Mouse (Mus musculus) heart, adult 2 months (tissue): ENCODE results near the gene Spred1.

Experiments used
- CTCF ChIP-seq: fragments of 200-600 bp; IDR thresholded peaks from 2 replicates; pipeline ENCODE4 v1.8.1; 2022; ENCODE audit warnings: antibody characterized with exemption, mild to moderate bottlenecking, moderate library complexity
- EP300 ChIP-seq: fragments of 200-500 bp; IDR thresholded peaks from 2 replicates; pipeline ENCODE4 v1.6.1; 2011; ENCODE audit warnings: low read depth, low read length, control low read depth; ENCODE audit not compliant: insufficient read depth
- POLR2A ChIP-seq: fragments of 200-500 bp; IDR thresholded peaks from 2 replicates; pipeline ENCODE4 v1.6.1; 2011; ENCODE audit warnings: mild to moderate bottlenecking, low read depth, low read length, control low read depth; ENCODE audit not compliant: insufficient read depth

DNA sequence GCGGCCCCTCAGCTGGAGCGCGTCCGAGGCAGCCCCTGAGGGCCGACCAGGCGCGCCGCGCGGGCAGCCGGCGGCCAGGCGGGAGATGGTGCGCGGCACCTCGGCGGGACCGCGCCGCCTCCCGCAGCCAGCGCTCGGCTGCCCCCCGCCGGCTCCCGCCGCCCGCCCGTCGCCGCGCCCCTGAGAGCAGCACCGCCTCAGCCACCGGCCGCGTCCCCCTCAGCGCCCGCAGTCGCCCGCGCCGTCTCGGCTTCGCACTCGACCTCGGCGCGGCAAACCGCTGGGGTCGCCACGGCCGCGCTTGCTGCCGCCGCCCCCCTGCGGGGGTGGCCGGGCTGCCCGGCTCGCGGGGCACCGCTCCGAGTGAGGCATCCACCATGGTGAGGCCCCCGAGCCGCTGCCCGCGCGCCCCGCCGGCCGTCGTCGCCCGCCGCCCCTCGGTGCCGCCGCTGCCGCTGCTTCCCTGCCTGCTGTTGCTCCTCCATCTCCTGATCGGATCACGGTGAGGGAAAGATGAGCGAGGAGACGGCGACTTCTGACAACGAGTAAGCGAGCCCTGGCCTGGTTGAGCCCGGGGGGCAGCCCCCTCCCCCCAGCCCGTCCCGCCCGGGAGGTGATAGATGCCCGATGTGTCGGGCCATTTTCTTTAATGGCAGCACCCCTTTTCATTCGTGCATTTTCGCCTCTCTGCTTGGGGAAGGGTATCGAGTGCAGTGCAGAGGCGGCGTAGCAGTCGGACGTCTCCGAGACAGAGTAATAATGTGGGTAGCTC is at the start of gene Spred1:
- TF ChIP-seq CTCF (no peak), EP300 (no peak), POLR2A (no peak)
